Mouse (Mus musculus): ENCODE results near the gene Apol7a.
"Not testable (repeated sequence)": the region's sequence is repeated elsewhere in the genome, so short reads cannot be mapped to it uniquely, and the experiment has no call there.

Apol7a gene

DNA sequence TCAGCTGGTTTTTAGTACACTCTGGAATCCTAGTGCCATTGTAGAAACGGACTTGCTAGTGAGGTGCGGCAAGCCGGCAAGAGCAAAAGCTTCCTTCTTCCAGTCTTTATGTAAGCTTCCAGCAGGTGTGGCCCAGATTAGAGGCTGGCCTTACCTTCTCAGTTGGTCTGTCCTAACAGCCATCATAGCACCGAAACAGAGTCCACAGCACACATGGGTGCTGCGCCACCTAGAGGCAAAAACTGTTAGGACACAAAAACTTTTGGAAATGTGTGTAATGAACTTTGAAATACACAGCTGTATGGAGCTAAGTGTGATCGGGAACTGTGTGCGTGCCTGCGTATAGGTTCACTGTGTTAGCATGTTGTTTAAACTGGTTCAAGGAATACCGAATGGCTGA is at the start of gene Apol7a:
Gene Apol7a (minus strand): TSS at position 84 of the 400 bp plus-strand sequence.
- TF ChIP-seq GATA4 (IDR thresholded peaks at IDR 0.05; ENCODE audit: insufficient replicate concordance, low read length), result not testable (repeated sequence)

DNA sequence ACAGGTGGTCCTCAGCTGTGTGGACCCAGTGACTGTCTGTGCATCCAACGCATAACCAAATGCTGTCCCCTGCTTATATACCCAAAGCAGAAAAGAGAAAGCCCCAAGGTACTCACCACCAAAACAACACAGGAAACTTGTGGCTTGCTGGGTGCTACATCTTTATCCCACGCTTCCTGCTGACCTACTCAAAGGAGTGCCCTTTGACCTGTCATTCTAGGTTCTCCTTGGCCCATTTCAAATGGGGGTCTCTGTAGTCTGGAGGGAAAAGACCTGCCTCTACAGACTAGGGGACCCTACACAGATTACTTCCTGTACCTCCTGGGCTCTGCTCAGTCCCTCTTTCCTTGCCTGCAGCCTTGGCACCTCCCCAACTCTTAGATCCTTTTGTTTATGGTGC is 48.5 kb upstream of the Apol7a start, which contains the start of gene Apol7b:
Gene Apol7b (minus strand): TSS at position 101 of the 400 bp plus-strand sequence.
- TF ChIP-seq GATA4 (IDR thresholded peaks at IDR 0.05; ENCODE audit: insufficient replicate concordance, low read length), result not testable (repeated sequence)

DNA sequence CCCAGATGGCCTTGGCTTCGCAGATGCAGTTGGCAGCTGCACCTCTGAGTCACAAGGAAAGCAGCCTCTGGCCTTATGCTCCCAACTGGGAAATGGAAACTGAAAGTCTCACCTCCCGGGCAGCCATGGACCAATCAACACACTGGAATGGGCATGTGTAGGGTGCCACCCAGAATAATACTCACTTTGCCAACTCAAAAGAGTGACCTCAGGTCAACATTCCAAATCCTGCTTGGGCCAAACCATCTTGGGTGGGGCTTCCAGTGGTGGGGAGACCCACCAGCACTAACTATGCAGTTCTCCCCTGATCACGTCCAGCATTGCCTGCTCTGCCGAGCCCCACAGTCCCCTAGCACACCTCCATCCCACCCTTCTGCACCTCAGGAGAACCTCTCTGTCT is 12.1 kb upstream of the Apol7a start, which contains the start of gene Apol9a:
Gene Apol9a (minus strand): TSS at position 101 of the 400 bp plus-strand sequence.
- not testable (repeated sequence) for TF ChIP-seq GATA4 (IDR thresholded peaks at IDR 0.05; ENCODE audit: insufficient replicate concordance, low read length)

DNA sequence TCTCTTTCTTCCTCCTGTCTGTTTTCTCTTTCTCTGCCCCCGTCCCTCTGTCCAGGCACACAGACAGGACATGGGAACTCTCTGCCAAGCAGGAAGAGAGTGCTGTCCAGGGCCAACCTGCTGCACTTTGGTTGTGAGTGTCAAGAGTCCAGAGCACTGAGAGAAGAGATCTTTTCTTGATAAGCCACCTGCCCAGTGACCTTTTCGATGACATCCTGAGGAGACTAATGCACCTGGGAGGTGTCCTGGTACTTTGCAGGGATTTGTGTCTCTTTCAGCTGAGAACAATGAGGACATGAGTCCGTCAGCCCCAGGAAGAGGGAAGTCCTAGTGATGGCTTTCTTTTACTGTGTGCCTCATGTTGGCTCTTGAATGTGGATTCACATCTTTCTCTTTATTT is 5.1 kb downstream of the Apol7a start:
- TF ChIP-seq GATA4 (IDR thresholded peaks at IDR 0.05; ENCODE audit: insufficient replicate concordance, low read length), result peak; percentile 91

DNA sequence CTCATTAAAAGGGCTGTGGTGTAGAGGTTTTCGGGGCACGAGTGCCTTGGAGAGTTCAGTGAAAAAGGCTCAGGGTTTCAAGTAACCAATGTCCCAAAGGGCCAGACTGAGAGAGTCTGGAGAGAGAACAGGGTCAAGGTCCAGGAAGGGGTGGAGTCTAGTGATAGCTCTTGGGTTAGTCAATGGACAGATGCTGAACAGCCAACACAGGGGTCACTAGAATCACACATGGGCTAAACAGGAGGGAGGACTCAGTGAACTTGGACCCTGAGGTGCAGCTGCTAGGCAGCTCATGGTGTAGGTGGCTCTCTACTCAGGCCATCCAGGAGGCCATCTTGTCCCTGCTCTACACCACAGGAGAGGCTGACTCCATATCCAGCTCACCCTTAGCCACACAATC is 11.4 kb downstream of the Apol7a start:
- no peak for TF ChIP-seq GATA4 (IDR thresholded peaks at IDR 0.05; ENCODE audit: insufficient replicate concordance, low read length)

DNA sequence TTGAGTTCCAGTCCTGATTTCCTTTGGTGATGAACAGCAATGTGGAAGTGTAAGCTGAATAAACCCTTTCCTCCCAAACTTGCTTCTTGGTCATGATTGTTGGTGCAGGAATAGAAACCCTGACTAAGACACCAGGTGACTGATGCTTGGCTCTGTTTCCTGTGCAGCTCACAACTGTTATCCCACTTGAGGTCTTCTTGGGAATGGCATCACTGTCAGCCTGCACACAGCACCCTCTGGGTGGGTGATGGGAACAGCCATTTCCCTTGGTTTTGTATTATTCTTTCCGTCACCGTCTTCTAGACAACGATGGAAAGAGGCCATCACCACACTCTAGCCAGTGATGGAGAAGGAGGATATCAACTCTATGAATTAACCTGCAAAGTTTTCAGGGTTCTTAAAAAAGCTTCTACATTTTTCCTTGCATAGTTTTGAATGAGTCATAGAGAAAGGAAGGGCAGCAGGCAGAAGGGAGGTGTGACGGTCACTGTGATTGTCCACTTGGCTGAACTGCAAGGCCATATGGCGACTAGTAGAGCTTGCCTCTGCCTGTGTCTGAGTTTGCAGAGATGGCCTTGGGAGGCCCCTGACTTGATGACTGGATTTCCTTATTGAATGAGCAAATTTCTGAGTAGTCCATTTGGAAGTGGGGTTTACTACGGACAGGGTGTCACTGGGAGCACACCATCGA is 14.4 kb downstream of the Apol7a start:
- TF ChIP-seq GATA4 (IDR thresholded peaks at IDR 0.05; ENCODE audit: insufficient replicate concordance, low read length), result no peak

DNA sequence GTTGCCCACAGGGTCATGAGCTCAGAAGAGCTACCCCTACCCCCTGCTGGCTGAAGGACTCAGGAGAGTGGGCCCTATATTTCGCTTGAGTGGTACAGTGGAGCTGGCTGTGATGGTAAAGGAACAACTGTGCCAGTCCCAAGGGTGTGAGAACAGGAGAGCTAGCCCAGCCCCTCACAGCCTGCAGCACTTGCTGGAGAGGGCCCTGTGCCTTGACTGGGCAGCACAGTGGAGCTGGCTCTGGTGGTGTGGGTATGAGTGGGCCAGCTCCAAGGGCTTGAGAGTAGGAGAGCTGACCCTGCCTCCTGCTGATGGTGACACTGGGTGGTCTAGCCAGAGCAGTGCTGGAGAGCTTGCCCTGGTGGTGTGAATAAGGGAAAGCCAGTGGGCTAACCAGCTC is 16.0 kb downstream of the Apol7a start:
- no peak for TF ChIP-seq GATA4 (IDR thresholded peaks at IDR 0.05; ENCODE audit: insufficient replicate concordance, low read length)

DNA sequence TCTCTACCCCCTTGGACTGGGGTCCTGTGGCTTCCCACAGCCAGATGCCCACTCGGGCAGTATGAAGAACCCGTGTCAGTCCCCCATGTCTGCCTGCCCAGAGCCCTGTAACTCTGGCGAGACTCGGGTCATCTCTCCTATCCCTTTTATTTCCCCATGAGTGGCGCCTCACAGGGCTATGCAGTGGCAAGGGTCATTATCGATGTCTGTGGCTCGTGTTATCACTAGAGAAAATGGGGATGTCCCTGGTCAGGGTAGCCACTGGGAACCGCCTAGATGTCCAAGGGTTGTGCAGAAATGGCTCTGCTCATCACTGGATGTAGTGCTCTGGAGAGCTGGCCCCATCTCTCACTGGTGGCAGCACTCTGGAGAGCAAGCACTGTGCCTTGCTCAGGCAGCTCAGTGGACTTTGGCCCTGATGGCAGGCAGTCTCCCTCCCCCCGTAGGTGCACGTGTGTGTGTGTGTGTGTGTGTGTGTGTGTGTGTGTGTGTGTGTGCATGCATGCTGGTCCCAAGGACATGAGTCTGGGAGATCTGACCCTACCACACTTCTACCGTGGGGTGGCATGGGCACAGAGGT is 16.5 kb downstream of the Apol7a start:
- TF ChIP-seq GATA4 (IDR thresholded peaks at IDR 0.05; ENCODE audit: insufficient replicate concordance, low read length), result no peak; the same call in 1 of the 2 replicates

DNA sequence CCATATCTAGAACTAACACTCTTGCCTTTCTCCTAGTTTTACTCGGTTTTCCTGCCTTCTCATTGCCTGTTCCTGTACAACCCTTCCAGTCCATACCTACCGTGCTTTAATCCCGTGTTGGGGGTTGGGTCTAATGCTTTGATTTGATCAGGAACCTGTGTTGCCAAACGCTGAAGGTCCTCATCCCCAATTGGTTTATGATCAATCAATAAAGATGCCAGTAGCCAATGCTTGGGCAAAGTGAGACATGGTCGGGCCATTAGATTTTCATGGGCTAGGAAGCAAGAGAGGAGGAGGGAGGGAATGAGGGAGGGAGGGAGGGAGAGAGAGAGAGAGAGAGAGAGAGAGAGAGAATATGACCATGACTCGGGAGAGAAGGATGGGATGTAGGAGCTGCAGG is 17.4 kb downstream of the Apol7a start:
- no peak for TF ChIP-seq GATA4 (IDR thresholded peaks at IDR 0.05; ENCODE audit: insufficient replicate concordance, low read length)

DNA sequence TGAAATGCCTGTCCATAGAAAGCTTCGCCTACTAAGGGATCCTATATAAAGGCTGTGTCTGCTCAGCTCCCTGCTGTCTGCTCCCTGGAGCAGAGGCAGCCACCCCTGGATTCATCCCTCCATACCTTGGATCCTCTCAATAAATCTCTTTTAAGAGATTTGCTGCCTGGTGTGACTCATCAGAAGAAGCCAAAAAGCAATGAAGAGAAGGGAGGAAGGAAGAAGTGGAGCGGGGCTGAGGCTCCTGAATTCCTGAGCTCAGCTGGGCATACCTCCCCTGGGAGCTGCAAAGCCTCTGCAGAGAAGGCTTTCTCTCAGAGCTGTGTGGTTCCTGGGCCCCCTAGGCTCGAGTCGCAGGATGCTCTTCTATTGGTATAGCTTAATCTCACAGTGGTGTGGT is 19.0 kb downstream of the Apol7a start:
- TF ChIP-seq GATA4 (IDR thresholded peaks at IDR 0.05; ENCODE audit: insufficient replicate concordance, low read length), result no peak

DNA sequence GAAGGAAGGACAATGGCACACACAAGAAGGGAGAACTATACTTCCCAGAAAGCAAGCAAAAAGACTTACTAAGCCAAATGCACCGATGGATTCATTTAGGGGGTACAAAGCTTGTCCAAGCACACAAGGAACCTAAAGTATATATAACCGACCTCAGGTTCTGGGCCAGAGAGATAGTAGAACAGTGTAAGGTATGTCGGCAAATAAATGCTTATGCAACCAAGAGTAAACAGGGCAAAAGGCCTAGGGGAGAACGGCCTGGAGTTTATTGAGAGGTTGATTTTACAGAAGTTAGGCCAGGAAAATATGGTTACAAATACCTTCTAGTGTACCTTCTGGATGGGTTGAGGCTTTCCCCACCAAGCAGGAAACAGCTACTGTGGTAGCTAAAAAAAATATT is 21.5 kb downstream of the Apol7a start:
- no peak for TF ChIP-seq GATA4 (IDR thresholded peaks at IDR 0.05; ENCODE audit: insufficient replicate concordance, low read length)

DNA sequence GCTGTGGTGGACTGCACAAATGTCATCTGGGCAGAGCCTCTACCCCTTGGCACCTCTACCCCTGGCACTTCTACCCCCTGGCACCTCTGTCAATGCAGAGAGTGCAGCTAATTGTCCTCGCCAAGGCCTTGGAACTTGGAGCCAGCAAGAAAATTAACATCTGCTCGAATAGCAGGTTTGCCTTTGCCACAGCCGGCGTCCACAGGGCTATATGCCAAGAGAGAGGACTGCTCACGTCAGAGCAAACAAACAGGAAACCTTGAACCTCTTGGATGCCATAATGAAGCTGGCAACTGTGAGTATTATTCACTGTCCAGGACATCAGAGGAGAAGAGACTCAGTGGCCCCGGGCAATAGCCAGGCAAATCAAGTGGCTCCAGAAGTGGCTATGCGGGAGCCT is 22.0 kb downstream of the Apol7a start:
- TF ChIP-seq GATA4 (IDR thresholded peaks at IDR 0.05; ENCODE audit: insufficient replicate concordance, low read length), result no peak

DNA sequence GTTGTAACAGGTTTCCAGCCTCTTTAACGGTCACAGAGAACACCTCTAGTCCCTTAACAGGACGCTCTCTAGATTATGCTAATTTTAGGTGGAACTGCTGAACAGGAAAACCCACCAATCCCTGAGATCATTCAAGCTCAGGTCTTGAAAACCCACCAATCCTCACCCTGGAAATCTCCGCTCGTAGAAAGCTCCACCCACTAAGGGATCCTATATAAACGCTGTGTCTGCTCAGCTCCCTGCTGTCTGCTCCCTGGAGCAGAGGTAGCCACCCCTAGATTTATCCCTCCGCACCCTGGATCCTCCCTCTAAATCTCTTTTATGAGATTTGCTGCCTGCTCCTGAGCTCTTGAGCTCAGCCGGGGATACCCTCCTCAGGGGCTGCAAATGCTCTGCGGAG is 28.3 kb downstream of the Apol7a start:
- TF ChIP-seq GATA4 (IDR thresholded peaks at IDR 0.05; ENCODE audit: insufficient replicate concordance, low read length), result no peak

DNA sequence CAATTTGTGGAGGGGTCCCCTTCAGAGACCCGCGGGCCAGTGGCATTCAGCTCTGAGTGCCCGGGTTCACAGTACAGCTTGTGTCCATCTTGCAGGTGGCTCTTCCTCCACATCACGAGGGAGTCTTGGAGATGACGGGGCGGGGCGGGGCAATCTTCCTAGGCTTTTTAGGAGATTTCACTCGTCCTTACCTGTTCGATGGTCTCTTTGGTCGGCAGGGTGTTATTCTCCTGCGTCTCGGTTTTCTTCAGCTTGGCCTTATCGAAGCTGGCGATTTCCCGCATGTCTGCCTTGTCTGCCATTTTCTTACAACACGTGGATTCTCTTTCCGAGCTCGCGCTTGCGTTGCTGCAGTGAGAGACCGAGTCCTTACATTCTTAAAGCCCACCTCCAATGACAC is 28.9 kb downstream of the Apol7a start:
- no peak for TF ChIP-seq GATA4 (IDR thresholded peaks at IDR 0.05; ENCODE audit: insufficient replicate concordance, low read length)

DNA sequence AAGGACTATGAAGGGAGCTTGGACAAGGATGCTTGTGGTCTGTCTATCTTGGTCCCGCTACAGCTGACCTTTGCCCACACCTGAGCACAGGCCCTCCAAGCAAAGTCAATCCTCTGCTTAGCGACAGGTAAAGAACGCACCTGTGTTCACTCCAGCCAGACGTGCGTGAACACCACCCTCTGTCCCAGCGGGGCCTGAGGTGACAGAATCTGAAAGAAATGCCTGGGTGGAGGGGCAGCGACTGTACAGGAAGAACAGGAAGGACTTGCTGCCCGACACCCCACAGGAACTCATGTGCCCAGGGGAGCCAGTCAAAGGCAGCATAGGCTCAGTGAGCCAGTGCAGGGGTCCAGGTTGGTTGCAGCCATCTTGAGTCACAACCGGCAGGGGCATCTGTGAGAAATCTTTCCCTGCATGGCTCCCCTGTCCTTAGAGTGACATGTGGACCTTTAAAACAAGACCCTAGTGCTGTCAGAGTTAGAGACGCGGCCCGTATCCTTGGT is 30.0 kb downstream of the Apol7a start:
- TF ChIP-seq GATA4 (IDR thresholded peaks at IDR 0.05; ENCODE audit: insufficient replicate concordance, low read length), result no peak

DNA sequence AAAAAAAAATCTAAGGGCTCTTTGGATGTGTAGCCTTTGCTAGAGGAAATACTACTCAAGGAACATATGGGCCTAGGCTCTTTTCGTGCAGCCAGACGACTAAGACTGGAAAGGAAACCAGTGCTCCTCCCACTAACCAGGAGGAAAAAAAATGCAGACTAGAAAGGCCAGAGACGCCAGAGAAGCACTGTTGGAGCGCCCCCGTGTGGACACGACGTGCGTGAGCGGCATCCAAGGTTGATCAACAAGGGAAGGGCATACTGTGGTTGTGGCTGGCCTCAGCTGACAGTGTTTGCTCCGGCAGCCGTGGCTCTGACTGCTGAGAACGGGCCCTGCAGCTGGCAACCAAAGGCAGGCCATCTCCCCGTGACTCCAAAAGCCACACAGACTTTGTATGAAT is 30.8 kb downstream of the Apol7a start:
- no peak for TF ChIP-seq GATA4 (IDR thresholded peaks at IDR 0.05; ENCODE audit: insufficient replicate concordance, low read length)
